Mouse (Mus musculus): ENCODE data around the gene Rnf150.

DNA sequence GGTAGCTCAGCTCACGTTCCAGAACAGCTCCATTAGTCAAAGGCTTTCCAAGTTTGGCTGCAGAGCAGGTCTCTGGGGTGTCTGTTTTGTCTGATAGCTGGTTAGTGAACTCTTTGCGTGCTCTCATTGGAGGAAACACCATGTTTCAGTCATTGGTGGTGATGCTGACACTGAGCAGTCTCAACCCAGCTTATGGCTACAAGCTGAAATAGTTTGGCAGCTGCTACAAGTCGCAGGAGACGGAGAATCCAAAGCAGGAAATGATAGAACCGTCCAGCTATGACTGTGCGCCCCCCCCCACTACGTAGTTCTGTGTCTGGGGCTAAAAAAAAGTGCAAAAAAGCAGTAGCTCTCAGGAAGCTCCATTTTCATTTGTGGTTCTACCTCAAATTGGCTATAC lies 12.0 kb downstream of the Rnf150 start:
- TF ChIP-seq CTCF (IDR thresholded peaks at IDR 0.05; ENCODE audit: low read depth, low read length) (no peak), POLR2A (IDR thresholded peaks at IDR 0.05; ENCODE audit: borderline replicate concordance, low read depth, low read length) (no peak)
